Mouse (Mus musculus): Measurements from ENCODE around the gene Dio2. TPM values are rescaled to one million over a fixed set of nuclear protein-coding genes. Genes with fewer than 3 reads are reported as not detected.

Gene Dio2
- 0.04 and 0.06 TPM in 2 replicates for polyA plus RNA-seq (2015; fragmentation: Nextera tagmentation; extraction: Ambion mirVana)

DNA sequence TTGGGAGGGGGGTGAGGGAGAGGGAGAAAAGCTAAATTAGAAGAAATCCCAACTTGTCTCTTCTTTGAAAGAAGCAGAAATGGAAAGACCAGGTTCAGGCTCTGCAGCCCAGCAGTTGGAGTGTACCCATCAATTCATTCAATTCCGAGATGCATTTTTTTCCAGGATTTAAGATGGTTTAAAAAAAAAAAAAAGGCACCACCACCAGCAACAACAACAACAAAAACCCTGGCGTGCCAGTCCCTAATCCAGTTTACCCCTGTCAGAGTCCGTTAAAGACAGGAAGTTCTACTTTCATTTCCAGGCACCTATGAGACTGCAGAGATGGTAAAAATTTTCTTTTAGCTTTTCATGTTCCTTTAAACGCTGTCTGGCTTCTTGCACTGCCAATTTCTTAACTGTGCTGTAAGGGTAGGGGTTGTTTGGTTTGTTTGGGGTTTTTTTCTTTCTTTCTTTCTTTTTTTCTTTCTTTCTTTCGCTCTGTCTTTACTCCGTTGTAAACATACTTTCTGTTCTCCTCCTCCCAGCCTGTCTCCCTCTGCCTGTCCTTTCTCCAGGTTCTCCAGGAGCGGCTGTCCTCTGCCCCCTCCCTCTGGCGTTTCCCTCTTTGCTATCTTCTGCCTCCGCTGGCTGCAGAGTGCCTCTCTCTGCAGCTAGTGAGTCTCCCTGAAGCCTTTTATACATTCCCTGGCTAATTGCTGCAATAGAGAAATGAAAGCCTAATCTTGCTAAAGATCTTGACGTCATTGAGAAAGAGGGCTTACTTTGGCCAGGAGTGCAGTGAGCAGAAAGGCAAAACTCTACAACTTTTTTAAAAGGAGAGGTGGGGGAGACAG, at the start of gene Dio2:
TSS of gene Dio2 (minus strand) at position 51 of the 836 bp plus-strand sequence.
- peak within 1 kb of the TSS; percentile 23; the same call in 1 of the 2 replicates for H3K4me2 ChIP-seq
- ATAC-seq (ENCODE audit: low FRiP score), result no peak
- no peak within 1 kb of the TSS for H3K4me3 ChIP-seq
- 31% methylated on average over 10 of the region's 10 CpGs for WGBS
- no peak within 1 kb of the TSS for H3K27ac ChIP-seq
- no peak within 1 kb of the TSS for H3K9ac ChIP-seq
- H3K27me3 ChIP-seq, result no peaks in the 10 kb centered on the region
- H3K9me3 ChIP-seq, result no peaks in the 10 kb centered on the region
- no peaks in the 10 kb centered on the region for H3K4me1 ChIP-seq (replicated peaks)
- H3K36me3 ChIP-seq, result no peaks in the 10 kb centered on the region

DNA sequence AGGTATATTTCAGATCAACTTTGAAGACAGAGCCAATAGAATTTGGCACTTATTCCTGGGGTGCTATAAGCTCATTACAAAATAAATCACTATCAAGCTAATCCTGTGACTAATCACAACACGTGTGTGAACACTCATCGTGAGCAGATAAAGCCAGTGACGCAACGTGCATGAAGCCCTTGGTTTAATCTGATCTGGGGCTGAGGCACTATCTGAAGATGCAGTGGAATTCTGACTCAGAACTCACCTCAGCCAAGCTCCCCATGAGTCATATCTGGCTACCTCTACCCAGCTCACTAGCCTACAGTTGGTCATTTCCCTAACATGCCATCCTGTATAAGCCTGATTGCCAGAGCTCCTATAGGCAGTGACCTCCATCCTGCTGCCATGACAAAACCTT, 43.2 kb upstream of the Dio2 start:
- ATAC-seq (ENCODE audit: low FRiP score), result no peak
- no peaks in the 10 kb centered on the region for H3K9me3 ChIP-seq
- no peaks in the 10 kb centered on the region for H3K36me3 ChIP-seq
- H3K9ac ChIP-seq, result no peak overlapping the region
- WGBS, result 96% methylated on average over 4 of the region's 4 CpGs
- no peak overlapping the region for H3K4me3 ChIP-seq
- no peaks in the 10 kb centered on the region for H3K4me1 ChIP-seq (replicated peaks)
- H3K27ac ChIP-seq, result no peak overlapping the region
- H3K4me2 ChIP-seq, result no peak overlapping the region
- H3K27me3 ChIP-seq, result no peaks in the 10 kb centered on the region

GRCm38 (mm10) chr12:90744752-90745151, 6.5 kb upstream of the Dio2 start:
- Histone ChIP-seq H3K4me2 (no peak overlapping the region), H3K27ac (no peak overlapping the region), H3K9ac (no peak overlapping the region), H3K36me3 (no peaks in the 10 kb centered on the region), H3K4me3 (no peak overlapping the region), H3K27me3 (no peaks in the 10 kb centered on the region), H3K4me1 (replicated peaks) (no peaks in the 10 kb centered on the region), H3K9me3 (no peaks in the 10 kb centered on the region)
- ATAC-seq (ENCODE audit: low FRiP score), result no peak

- no peak overlapping the region for H3K4me3 ChIP-seq
- no peaks in the 10 kb centered on the region for H3K4me1 ChIP-seq (replicated peaks)
- no peaks in the 10 kb centered on the region for H3K36me3 ChIP-seq
- no peaks in the 10 kb centered on the region for H3K9me3 ChIP-seq
- H3K27ac ChIP-seq, result no peak overlapping the region
- H3K4me2 ChIP-seq, result no peak overlapping the region
- WGBS, result 64% methylated on average over 3 of the region's 3 CpGs
- H3K9ac ChIP-seq, result no peak overlapping the region
- ATAC-seq (ENCODE audit: low FRiP score), result no peak
- no peaks in the 10 kb centered on the region for H3K27me3 ChIP-seq
Measured at GRCm38 (mm10) chr12:90743633-90744032, 5.4 kb upstream of the Dio2 start.

GRCm38 (mm10) chr12:90740468-90740867, 2.2 kb upstream of the Dio2 start:
- Histone ChIP-seq H3K4me1 (replicated peaks) (no peaks in the 10 kb centered on the region), H3K9ac (no peak overlapping the region), H3K27me3 (no peaks in the 10 kb centered on the region), H3K4me2 (no peak overlapping the region), H3K27ac (no peak overlapping the region), H3K9me3 (no peaks in the 10 kb centered on the region), H3K36me3 (no peaks in the 10 kb centered on the region), H3K4me3 (no peak overlapping the region)
- 36% methylated on average over 2 of the region's 2 CpGs for WGBS
- ATAC-seq (ENCODE audit: low FRiP score), result no peak

GRCm38 (mm10) chr12:90737932-90738331, 306 bp downstream of the Dio2 start:
- H3K9me3 ChIP-seq, result no peaks in the 10 kb centered on the region
- no peaks in the 10 kb centered on the region for H3K4me1 ChIP-seq (replicated peaks)
- no peak overlapping the region for H3K9ac ChIP-seq
- no peak overlapping the region for H3K4me3 ChIP-seq
- no peak overlapping the region for H3K4me2 ChIP-seq
- 88% methylated on average over 13 of the region's 13 CpGs for WGBS
- H3K27me3 ChIP-seq, result no peaks in the 10 kb centered on the region
- ATAC-seq (ENCODE audit: low FRiP score), result no peak
- H3K27ac ChIP-seq, result no peak overlapping the region
- no peaks in the 10 kb centered on the region for H3K36me3 ChIP-seq

- 85% methylated on average over 6 of the region's 6 CpGs for WGBS
- H3K9me3 ChIP-seq, result no peaks in the 10 kb centered on the region
- ATAC-seq (ENCODE audit: low FRiP score), result no peak
- no peaks in the 10 kb centered on the region for H3K4me1 ChIP-seq (replicated peaks)
- H3K4me3 ChIP-seq, result no peak overlapping the region
- H3K27ac ChIP-seq, result no peak overlapping the region
- no peak overlapping the region for H3K4me2 ChIP-seq
- H3K9ac ChIP-seq, result no peak overlapping the region
- H3K36me3 ChIP-seq, result no peaks in the 10 kb centered on the region
- no peaks in the 10 kb centered on the region for H3K27me3 ChIP-seq
Measured at GRCm38 (mm10) chr12:90735447-90735846, 2.8 kb downstream of the Dio2 start.

- Histone ChIP-seq H3K27me3 (no peaks in the 10 kb centered on the region), H3K9ac (no peak overlapping the region), H3K27ac (no peak overlapping the region), H3K9me3 (no peaks in the 10 kb centered on the region), H3K4me1 (replicated peaks) (no peaks in the 10 kb centered on the region), H3K36me3 (no peaks in the 10 kb centered on the region), H3K4me2 (no peak overlapping the region), H3K4me3 (no peak overlapping the region)
- no peak for ATAC-seq (ENCODE audit: low FRiP score)
- 83% methylated on average over 5 of the region's 5 CpGs for WGBS
Measured at GRCm38 (mm10) chr12:90734503-90734902, 3.7 kb downstream of the Dio2 start.

- Histone ChIP-seq H3K36me3 (no peaks in the 10 kb centered on the region), H3K4me1 (replicated peaks) (no peaks in the 10 kb centered on the region), H3K9me3 (no peaks in the 10 kb centered on the region), H3K4me3 (no peak overlapping the region), H3K9ac (no peak overlapping the region), H3K27me3 (no peaks in the 10 kb centered on the region), H3K27ac (no peak overlapping the region), H3K4me2 (no peak overlapping the region)
- no peak for ATAC-seq (ENCODE audit: low FRiP score)
- WGBS, result 82% methylated on average over 6 of the region's 6 CpGs
Measured at GRCm38 (mm10) chr12:90733721-90734120, 4.5 kb downstream of the Dio2 start.

- H3K27ac ChIP-seq, result no peak overlapping the region
- H3K4me2 ChIP-seq, result no peak overlapping the region
- ATAC-seq (ENCODE audit: low FRiP score), result no peak
- no peaks in the 10 kb centered on the region for H3K4me1 ChIP-seq (replicated peaks)
- no peaks in the 10 kb centered on the region for H3K27me3 ChIP-seq
- 47% methylated on average over 10 of the region's 10 CpGs for WGBS
- no peak overlapping the region for H3K9ac ChIP-seq
- no peak overlapping the region for H3K4me3 ChIP-seq
- no peaks in the 10 kb centered on the region for H3K36me3 ChIP-seq
- no peaks in the 10 kb centered on the region for H3K9me3 ChIP-seq
Measured at GRCm38 (mm10) chr12:90729648-90730047, 8.6 kb downstream of the Dio2 start.

DNA sequence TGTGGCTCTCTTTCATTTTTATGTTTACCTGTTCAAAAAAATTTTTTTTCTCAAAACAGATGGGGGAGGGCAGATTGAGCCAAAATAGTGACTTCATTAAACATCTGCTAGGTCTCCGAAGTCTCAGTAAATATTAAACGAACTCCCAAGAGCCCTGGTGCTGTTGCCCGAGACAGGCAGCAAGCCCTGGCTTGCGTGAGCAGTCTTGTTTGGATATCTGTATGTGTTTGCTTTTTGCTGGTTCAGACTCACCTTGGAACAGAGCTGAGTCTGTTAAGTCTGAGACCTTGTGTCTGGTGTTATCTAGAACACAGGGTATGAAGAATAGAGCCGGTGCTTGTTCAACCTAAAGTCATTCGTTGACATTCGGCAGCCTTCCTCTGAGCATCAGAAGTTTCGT, 13.1 kb downstream of the Dio2 start:
- no peak for ATAC-seq (ENCODE audit: low FRiP score)
- no peak overlapping the region for H3K27ac ChIP-seq
- H3K4me3 ChIP-seq, result no peak overlapping the region
- 82% methylated on average over 8 of the region's 8 CpGs for WGBS
- no peak overlapping the region for H3K4me2 ChIP-seq
- H3K9ac ChIP-seq, result no peak overlapping the region
- H3K36me3 ChIP-seq, result no peaks in the 10 kb centered on the region
- H3K27me3 ChIP-seq, result no peaks in the 10 kb centered on the region
- no peaks in the 10 kb centered on the region for H3K9me3 ChIP-seq
- no peaks in the 10 kb centered on the region for H3K4me1 ChIP-seq (replicated peaks)

GRCm38 (mm10) chr12:90724644-90725043, 13.6 kb downstream of the Dio2 start:
- no peaks in the 10 kb centered on the region for H3K9me3 ChIP-seq
- no peak overlapping the region for H3K27ac ChIP-seq
- H3K4me2 ChIP-seq, result no peak overlapping the region
- no peak overlapping the region for H3K9ac ChIP-seq
- H3K4me3 ChIP-seq, result no peak overlapping the region
- WGBS, result 91% methylated on average over 11 of the region's 11 CpGs
- H3K36me3 ChIP-seq, result no peaks in the 10 kb centered on the region
- no peaks in the 10 kb centered on the region for H3K4me1 ChIP-seq (replicated peaks)
- ATAC-seq (ENCODE audit: low FRiP score), result no peak
- no peaks in the 10 kb centered on the region for H3K27me3 ChIP-seq

DNA sequence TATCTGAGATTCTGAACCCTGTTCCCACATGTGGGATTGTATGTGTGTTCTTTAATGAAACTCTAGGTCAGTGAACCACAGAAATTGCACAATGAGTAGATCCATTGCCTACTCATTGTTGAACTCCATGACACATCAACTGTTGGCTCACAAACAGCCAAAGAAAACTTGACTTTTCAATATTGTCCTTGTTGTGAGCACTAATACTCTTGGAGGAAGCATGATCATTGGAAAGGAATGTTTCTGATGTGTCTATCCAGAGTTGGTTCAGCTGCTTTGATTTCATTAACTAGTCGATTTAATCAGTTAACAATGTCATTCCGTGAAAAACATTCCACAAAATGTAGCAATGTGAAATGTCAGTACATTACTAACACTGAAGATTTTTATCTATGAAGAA, 44.1 kb downstream of the Dio2 start:
- no peak overlapping the region for H3K4me3 ChIP-seq
- no peak overlapping the region for H3K27ac ChIP-seq
- H3K4me1 ChIP-seq (replicated peaks), result no peaks in the 10 kb centered on the region
- H3K27me3 ChIP-seq, result no peaks in the 10 kb centered on the region
- no peak overlapping the region for H3K4me2 ChIP-seq
- WGBS, result 90% methylated on average over 2 of the region's 2 CpGs
- H3K36me3 ChIP-seq, result no peaks in the 10 kb centered on the region
- ATAC-seq (ENCODE audit: low FRiP score), result no peak
- H3K9ac ChIP-seq, result no peak overlapping the region
- no peaks in the 10 kb centered on the region for H3K9me3 ChIP-seq
